ENCODE assay signal across 8 mouse cellular contexts in the genomic region with DNA sequence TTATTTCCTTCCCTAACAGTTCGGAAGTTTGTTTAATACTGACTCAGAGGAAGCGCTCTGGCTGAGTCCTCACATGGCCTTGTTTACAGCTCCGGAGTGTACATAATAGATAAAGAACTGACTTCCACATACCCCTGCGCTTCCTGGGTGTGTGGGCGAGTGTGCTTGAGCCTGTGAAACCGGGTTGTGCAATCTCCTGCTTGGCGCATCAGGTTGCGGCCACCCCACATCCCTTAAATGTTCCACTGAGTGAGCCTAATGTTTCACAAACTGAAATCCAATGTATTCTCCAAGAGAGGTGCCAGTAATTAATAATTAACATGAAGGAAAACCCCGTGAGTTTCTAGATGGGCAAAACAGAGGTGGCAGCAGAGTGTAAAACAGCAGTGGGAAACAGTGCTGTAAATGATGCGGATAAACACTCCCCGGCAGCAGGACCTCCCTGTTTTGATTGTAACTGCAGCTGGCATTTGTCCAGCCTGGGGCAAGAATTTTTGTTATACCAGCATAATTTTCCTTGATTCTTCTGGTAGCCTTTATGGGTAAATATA.
DNase-seq lines count a peak whose midpoint lies in the region; ATAC-seq and TF ChIP-seq lines count a peak whose summit lies in the region.

No protein-coding gene starts in this region.

- WGBS in midbrain, embryonic 11.5 days = 75% methylated on average over 11 of the region's 11 CpGs
- 69% methylated on average over 11 of the region's 11 CpGs for WGBS in midbrain, postnatal 0 days
- WGBS in bone marrow, adult 2 months = 4% methylated on average over 11 of the region's 11 CpGs
- WGBS in kidney, adult 2 months = 8% methylated on average over 11 of the region's 11 CpGs
- WGBS in lung, embryonic 16.5 days = 18% methylated on average over 11 of the region's 11 CpGs
- 69% methylated on average over 11 of the region's 11 CpGs for WGBS in limb, embryonic 10.5 days

- H3K9me3 ChIP-seq in midbrain, embryonic 11.5 days (ENCODE audit: control insufficient read depth, low read length) = no peaks in the 10 kb centered on the region
- H3K9me3 ChIP-seq in midbrain, postnatal 0 days (ENCODE audit: low read length) = no peaks in the 10 kb centered on the region
- H3K9me3 ChIP-seq in lung, embryonic 16.5 days (ENCODE audit: control insufficient read depth, low read length) = no peaks in the 10 kb centered on the region
- H3K9me3 ChIP-seq in limb, embryonic 10.5 days (replicated peaks) = no peaks in the 10 kb centered on the region

- no peak overlapping the region for H3K4me2 ChIP-seq in midbrain, embryonic 11.5 days
- no peak overlapping the region for H3K4me2 ChIP-seq in midbrain, postnatal 0 days (ENCODE audit: low read depth, low read length, poor library complexity, severe bottlenecking)
- no peak overlapping the region for H3K4me2 ChIP-seq in lung, embryonic 16.5 days (ENCODE audit: low read depth, low read length)

- peak; percentile 74 for DNase-seq in midbrain, embryonic 11.5 days (ENCODE audit: low spot score, missing footprints)
- DNase-seq in midbrain, postnatal 0 days (ENCODE audit: low spot score) = no peak
- DNase-seq in kidney, adult 2 months = peak; percentile 63
- DNase-seq in limb, embryonic 10.5 days (ENCODE audit: low spot score) = no peak
- no peak for DNase-seq in frontal cortex, postnatal 25 days (ENCODE audit: low spot score in 2 of 2)
- no peak for DNase-seq in thymus, adult 18-20 months

- H3K4me1 ChIP-seq in midbrain, embryonic 11.5 days (ENCODE audit: control insufficient read depth, insufficient read depth, low read length) = no peaks in the 10 kb centered on the region
- H3K4me1 ChIP-seq in midbrain, postnatal 0 days (ENCODE audit: insufficient read depth, low read length) = no peaks in the 10 kb centered on the region
- peaks cover 2% of the 10 kb centered on the region for H3K4me1 ChIP-seq in bone marrow, adult 2 months (ENCODE audit: control insufficient read depth, insufficient read depth, low read length)
- peaks cover 6% of the 10 kb centered on the region; the same call in 1 of the 2 replicates for H3K4me1 ChIP-seq in kidney, adult 2 months (ENCODE audit: control insufficient read depth, insufficient read depth, low read length)
- 0 out of 2 replicates have a peak, but pooled peaks cover 4% of the 10 kb centered on the region for H3K4me1 ChIP-seq in lung, embryonic 16.5 days (replicated peaks; ENCODE audit: control insufficient read depth, insufficient read depth, low read length)
- H3K4me1 ChIP-seq in limb, embryonic 10.5 days = peaks cover 3% of the 10 kb centered on the region; the same call in 1 of the 2 replicates

- no peaks in the 10 kb centered on the region for H3K36me3 ChIP-seq in midbrain, embryonic 11.5 days (ENCODE audit: control insufficient read depth, insufficient read depth, low read length)
- H3K36me3 ChIP-seq in midbrain, postnatal 0 days (ENCODE audit: insufficient read depth, low read length) = no peaks in the 10 kb centered on the region
- no peaks in the 10 kb centered on the region for H3K36me3 ChIP-seq in kidney, adult 2 months (ENCODE audit: control insufficient read depth, insufficient read depth, low read length)
- H3K36me3 ChIP-seq in lung, embryonic 16.5 days (ENCODE audit: control insufficient read depth, insufficient read depth, low read length) = no peaks in the 10 kb centered on the region
- no peaks in the 10 kb centered on the region for H3K36me3 ChIP-seq in limb, embryonic 10.5 days

- H3K27me3 ChIP-seq in midbrain, embryonic 11.5 days (ENCODE audit: control insufficient read depth, insufficient read depth, low read length) = no peaks in the 10 kb centered on the region
- H3K27me3 ChIP-seq in midbrain, postnatal 0 days (ENCODE audit: insufficient read depth, low read length) = no peaks in the 10 kb centered on the region
- no peaks in the 10 kb centered on the region for H3K27me3 ChIP-seq in kidney, adult 2 months (replicated peaks; ENCODE audit: control insufficient read depth, insufficient read depth, low read length)
- H3K27me3 ChIP-seq in lung, embryonic 16.5 days (ENCODE audit: control insufficient read depth, insufficient read depth, low read depth, low read length) = no peaks in the 10 kb centered on the region
- no peaks in the 10 kb centered on the region for H3K27me3 ChIP-seq in limb, embryonic 10.5 days (ENCODE audit: low read depth, poor library complexity, severe bottlenecking)

- TF ChIP-seq POLR2A in bone marrow, adult 2 months (IDR thresholded peaks at IDR 0.05; ENCODE audit: borderline replicate concordance, control insufficient read depth, low read depth, low read length) = no peak
- no peak for TF ChIP-seq POLR2A in kidney, adult 2 months (IDR thresholded peaks at IDR 0.05; ENCODE audit: low read depth, low read length)

- H3K27ac ChIP-seq in midbrain, embryonic 11.5 days (ENCODE audit: low read depth, low read length) = no peak overlapping the region
- no peak overlapping the region for H3K27ac ChIP-seq in midbrain, postnatal 0 days (ENCODE audit: low read depth, low read length)
- H3K27ac ChIP-seq in bone marrow, adult 2 months (ENCODE audit: control insufficient read depth, insufficient read depth, low read depth, low read length, poor library complexity) = peak overlapping the region; percentile 45; the same call in 1 of the 2 replicates
- no peak overlapping the region for H3K27ac ChIP-seq in kidney, adult 2 months (ENCODE audit: insufficient read depth, low read depth, low read length)
- no peak overlapping the region for H3K27ac ChIP-seq in lung, embryonic 16.5 days (ENCODE audit: low read length)
- H3K27ac ChIP-seq in limb, embryonic 10.5 days = no peak overlapping the region

- H3K4me3 ChIP-seq in midbrain, embryonic 11.5 days (ENCODE audit: low read depth, low read length) = no peak overlapping the region
- H3K4me3 ChIP-seq in midbrain, postnatal 0 days (ENCODE audit: low read depth, low read length) = no peak overlapping the region
- no peak overlapping the region for H3K4me3 ChIP-seq in bone marrow, adult 2 months (replicated peaks; ENCODE audit: control insufficient read depth, low read depth, low read length)
- H3K4me3 ChIP-seq in kidney, adult 2 months (ENCODE audit: insufficient read depth, low read depth, low read length) = no peak overlapping the region
- H3K4me3 ChIP-seq in lung, embryonic 16.5 days (ENCODE audit: low read length) = no peak overlapping the region
- no peak overlapping the region for H3K4me3 ChIP-seq in limb, embryonic 10.5 days

- TF ChIP-seq CTCF in midbrain, postnatal 0 days (IDR thresholded peaks at IDR 0.05) = no peak
- TF ChIP-seq CTCF in bone marrow, adult 2 months (IDR thresholded peaks at IDR 0.05; ENCODE audit: control insufficient read depth, insufficient read depth, low read length) = no peak
- no peak for TF ChIP-seq CTCF in kidney, adult 2 months (conservative IDR thresholded peaks at IDR 0.05; ENCODE audit: insufficient read depth, insufficient read length, low read depth, low read length)

- ATAC-seq in midbrain, embryonic 11.5 days (ENCODE audit: low FRiP score) = no peak
- no peak for ATAC-seq in midbrain, postnatal 0 days (ENCODE audit: low FRiP score)
- peak; percentile 68 for ATAC-seq in lung, embryonic 16.5 days (ENCODE audit: low read depth)

- no peak overlapping the region for H3K9ac ChIP-seq in midbrain, embryonic 11.5 days (ENCODE audit: low read length)
- H3K9ac ChIP-seq in midbrain, postnatal 0 days (replicated peaks; ENCODE audit: low read length, poor library complexity, severe bottlenecking) = no peak overlapping the region
- no peak overlapping the region for H3K9ac ChIP-seq in lung, embryonic 16.5 days (ENCODE audit: low read length)

Comparison
In these comparisons a context has a peak if more than half of its experiments do, and no peak if none do; other contexts are left out.
1. DNase-seq: peak in midbrain, embryonic 11.5 days (single experiment) and kidney, adult 2 months (single experiment); none in midbrain, postnatal 0 days (single experiment), limb, embryonic 10.5 days (single experiment), frontal cortex, postnatal 25 days (0 of 2) and thymus, adult 18-20 months (0 of 2).